Mouse (Mus musculus): ENCODE measurements around the gene Metap1.

DNA sequence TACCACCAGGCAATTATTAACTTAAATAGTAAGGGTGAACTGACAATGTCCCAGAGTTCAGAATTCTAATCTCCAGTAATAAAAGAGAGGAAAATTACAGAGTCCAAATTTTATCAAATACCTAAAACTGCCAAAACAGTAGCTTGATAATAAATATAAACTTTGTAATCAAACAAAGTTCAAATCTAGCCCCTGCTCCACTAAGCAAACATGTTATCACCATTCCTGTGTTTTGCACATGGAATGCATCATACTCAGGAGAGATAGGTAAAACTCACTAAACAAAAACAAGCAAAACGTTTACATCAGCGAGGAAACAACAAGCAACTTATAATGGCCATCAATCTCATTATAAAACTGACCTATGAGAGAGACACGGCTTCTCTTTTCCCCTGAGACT, 79.1 kb downstream of the Metap1 start:
- TF ChIP-seq CTCF (IDR thresholded peaks at IDR 0.05; ENCODE audit: borderline replicate concordance, insufficient read depth, low read depth, low read length) (no peak), POLR2A (IDR thresholded peaks at IDR 0.05; ENCODE audit: borderline replicate concordance, insufficient read depth, low read length) (no peak)

Measured in cerebellum, adult 2 months (tissue).